Mouse (Mus musculus) thymus, adult 2 months (tissue): ENCODE measurements around the gene Zfp597.

Source experiments
- CTCF ChIP-seq: fragments of 200-500 bp; IDR thresholded peaks from 2 replicates; pipeline ENCODE4 v1.5.1; 2012; ENCODE audit warnings: mild to moderate bottlenecking, control low read depth, low read length, moderate library complexity, borderline replicate concordance; ENCODE audit not compliant: control insufficient read depth, poor library complexity, insufficient read depth; ENCODE audit errors: extremely low read depth
- POLR2A ChIP-seq: fragments of 200-500 bp; IDR thresholded peaks from 2 replicates; pipeline ENCODE4 v1.6.1; 2012; ENCODE audit warnings: mild to moderate bottlenecking, low read length, control low read depth, moderate library complexity; ENCODE audit not compliant: control insufficient read depth, poor library complexity, insufficient read depth; ENCODE audit errors: extremely low read depth

DNA sequence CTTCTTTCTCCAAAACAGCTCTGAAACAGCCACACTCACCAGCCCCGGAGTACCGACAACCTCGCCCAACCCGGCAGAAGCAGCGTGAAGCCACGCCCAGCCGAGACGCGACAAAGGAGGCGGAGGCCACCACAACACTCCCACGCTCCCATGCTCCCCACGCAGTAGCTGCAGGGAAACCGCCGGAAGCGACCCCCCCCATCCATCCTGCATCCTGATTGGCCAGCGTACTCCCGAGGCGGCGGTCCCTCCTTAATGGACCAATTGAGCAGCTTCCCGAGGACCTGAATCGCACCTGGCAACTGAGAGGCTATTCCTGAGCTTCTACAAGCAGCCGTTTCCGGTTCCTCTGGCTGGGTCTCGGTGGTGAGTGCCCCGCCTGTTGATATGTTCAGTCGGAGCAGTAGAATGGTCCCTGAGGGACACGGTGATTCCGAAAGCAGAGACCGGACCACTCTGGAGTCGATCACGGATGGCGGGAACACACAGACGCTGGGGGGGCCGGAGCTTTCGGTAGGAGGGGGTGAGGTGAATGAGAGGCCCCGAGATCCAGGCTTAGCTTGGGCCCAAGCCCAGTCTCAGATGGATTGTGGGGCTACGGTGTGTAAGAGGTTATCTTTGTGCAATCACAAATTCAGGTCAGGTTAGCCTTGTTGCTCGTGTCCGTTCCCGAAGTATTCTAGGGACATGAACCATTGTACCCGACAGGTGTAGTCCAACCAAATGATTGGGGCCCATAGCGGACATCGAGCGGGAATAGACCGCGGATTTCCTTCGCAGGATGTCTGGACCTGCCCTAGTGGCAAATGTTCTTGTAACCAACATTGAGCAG lies 11.9 kb downstream of the Zfp597 start, which contains the start of gene Naa60:
- TF ChIP-seq POLR2A (peak; percentile 27; the same call in 1 of the 2 replicates), CTCF (peak; percentile 36; the same call in 1 of the 2 replicates)
